Mouse (Mus musculus): Measurements from ENCODE around the gene Wnt7b. TPM values are rescaled to one million over a fixed set of nuclear protein-coding genes. Genes with fewer than 3 reads are reported as not detected.
A peak's percentile ranks its signal among the peaks of the same experiment; 100 is the strongest.

The Wnt7b gene
- polyA plus RNA-seq, 1 experiment from 2014 or later = 17.1 TPM

- H3K4me3 ChIP-seq = no peak overlapping the region
- H3K27ac ChIP-seq = no peak overlapping the region
- no peaks in the 10 kb centered on the region for H3K27me3 ChIP-seq (ENCODE audit: low read depth, poor library complexity, severe bottlenecking)
- no peaks in the 10 kb centered on the region for H3K36me3 ChIP-seq
- DNase-seq (ENCODE audit: low spot score) = no peak
- WGBS = 67% methylated on average over 1 of the region's 1 CpGs
- peaks cover 14% of the 10 kb centered on the region for H3K4me1 ChIP-seq
- H3K9me3 ChIP-seq (replicated peaks) = no peaks in the 10 kb centered on the region
Measured at GRCm38 (mm10) chr15:85506680-85507079, 75.6 kb downstream of the Wnt7b start.

- Histone ChIP-seq H3K36me3 (no peaks in the 10 kb centered on the region), H3K27ac (0 out of 2 replicates have a peak overlapping the region, but pooled peaks have one; percentile 0), H3K9me3 (replicated peaks) (no peaks in the 10 kb centered on the region), H3K4me1 (peaks cover 14% of the 10 kb centered on the region), H3K4me3 (no peak overlapping the region), H3K27me3 (ENCODE audit: low read depth, poor library complexity, severe bottlenecking) (0 out of 2 replicates have a peak, but pooled peaks cover under 1% of the 10 kb centered on the region)
- 56% methylated on average over 14 of the region's 14 CpGs for WGBS
- DNase-seq (ENCODE audit: low spot score) = no peak
Measured at GRCm38 (mm10) chr15:85505118-85505925, 77.0 kb downstream of the Wnt7b start.

- 89% methylated on average over 8 of the region's 8 CpGs for whole genome bisulfite sequencing
- Histone ChIP-seq H3K4me3 (no peak within 1 kb of the TSS), H3K27me3 (ENCODE audit: low read depth, poor library complexity, severe bottlenecking) (peaks cover 19% of the 10 kb centered on the region), H3K9me3 (replicated peaks) (no peaks in the 10 kb centered on the region), H3K4me1 (peaks cover 15% of the 10 kb centered on the region), H3K36me3 (no peaks in the 10 kb centered on the region), H3K27ac (no peak within 1 kb of the TSS)
- DNase-seq (ENCODE audit: low spot score) = no peak
Measured at GRCm38 (mm10) chr15:85503127-85503526, 79.1 kb downstream of the Wnt7b start, which contains the start of gene 7530416G11Rik. TSS of gene 7530416G11Rik (minus strand) at chr15:85503227.

GRCm38 (mm10) chr15:85500267-85500666, 82.0 kb downstream of the Wnt7b start:
- H3K27ac ChIP-seq = no peak overlapping the region
- no peaks in the 10 kb centered on the region for H3K9me3 ChIP-seq (replicated peaks)
- no peak for DNase-seq (ENCODE audit: low spot score)
- H3K4me3 ChIP-seq = no peak overlapping the region
- H3K27me3 ChIP-seq (ENCODE audit: low read depth, poor library complexity, severe bottlenecking) = peaks cover 47% of the 10 kb centered on the region
- no peaks in the 10 kb centered on the region for H3K36me3 ChIP-seq
- peaks cover 7% of the 10 kb centered on the region for H3K4me1 ChIP-seq
- WGBS = 88% methylated on average over 10 of the region's 10 CpGs

- DNase-seq (ENCODE audit: low spot score) = no peak
- H3K36me3 ChIP-seq = no peaks in the 10 kb centered on the region
- H3K9me3 ChIP-seq (replicated peaks) = no peaks in the 10 kb centered on the region
- H3K4me1 ChIP-seq = peaks cover 12% of the 10 kb centered on the region
- 67% methylated on average over 10 of the region's 10 CpGs for WGBS
- no peak overlapping the region for H3K4me3 ChIP-seq
- H3K27ac ChIP-seq = no peak overlapping the region
- H3K27me3 ChIP-seq (ENCODE audit: low read depth, poor library complexity, severe bottlenecking) = peaks cover 70% of the 10 kb centered on the region
Measured at GRCm38 (mm10) chr15:85497981-85498475, 84.2 kb downstream of the Wnt7b start.

- no peak overlapping the region for H3K4me3 ChIP-seq
- H3K27ac ChIP-seq = no peak overlapping the region
- no peak for DNase-seq (ENCODE audit: low spot score)
- WGBS = 87% methylated on average over 4 of the region's 4 CpGs
- no peaks in the 10 kb centered on the region for H3K9me3 ChIP-seq (replicated peaks)
- peaks cover 12% of the 10 kb centered on the region for H3K4me1 ChIP-seq
- H3K27me3 ChIP-seq (ENCODE audit: low read depth, poor library complexity, severe bottlenecking) = peaks cover 75% of the 10 kb centered on the region
- no peaks in the 10 kb centered on the region for H3K36me3 ChIP-seq
Measured at GRCm38 (mm10) chr15:85497548-85497947, 84.7 kb downstream of the Wnt7b start.

GRCm38 (mm10) chr15:85494163-85494621, 88.1 kb downstream of the Wnt7b start:
- no peak overlapping the region for H3K4me3 ChIP-seq
- peaks cover 79% of the 10 kb centered on the region for H3K27me3 ChIP-seq (ENCODE audit: low read depth, poor library complexity, severe bottlenecking)
- no peak for DNase-seq (ENCODE audit: low spot score)

GRCm38 (mm10) chr15:85489751-85490150, 92.5 kb downstream of the Wnt7b start:
- Histone ChIP-seq H3K27me3 (ENCODE audit: low read depth, poor library complexity, severe bottlenecking) (peaks cover 38% of the 10 kb centered on the region), H3K27ac (no peak overlapping the region), H3K4me1 (peaks cover 8% of the 10 kb centered on the region), H3K4me3 (no peak overlapping the region), H3K36me3 (no peaks in the 10 kb centered on the region), H3K9me3 (replicated peaks) (no peaks in the 10 kb centered on the region)
- WGBS = 86% methylated on average over 7 of the region's 7 CpGs
- no peak for DNase-seq (ENCODE audit: low spot score)

More at GRCm38 (mm10) chr15:85494163-85494621, 88.1 kb downstream of the Wnt7b start:
- Histone ChIP-seq H3K4me1 (peaks cover 12% of the 10 kb centered on the region), H3K9me3 (replicated peaks) (no peaks in the 10 kb centered on the region), H3K27ac (no peak overlapping the region), H3K36me3 (no peaks in the 10 kb centered on the region)
- WGBS = 11% methylated on average over 11 of the region's 11 CpGs

GRCm38 (mm10) chr15:85488900-85489299, 93.4 kb downstream of the Wnt7b start:
- no peaks in the 10 kb centered on the region for H3K36me3 ChIP-seq
- H3K4me3 ChIP-seq = no peak overlapping the region
- no peak for DNase-seq (ENCODE audit: low spot score)
- H3K27me3 ChIP-seq (ENCODE audit: low read depth, poor library complexity, severe bottlenecking) = peaks cover 30% of the 10 kb centered on the region
- no peaks in the 10 kb centered on the region for H3K9me3 ChIP-seq (replicated peaks)
- peaks cover under 1% of the 10 kb centered on the region; the same call in 1 of the 2 replicates for H3K4me1 ChIP-seq
- 84% methylated on average over 10 of the region's 10 CpGs for WGBS
- H3K27ac ChIP-seq = no peak overlapping the region

Other genes with a start within 250 kb of the Wnt7b start
- gene Atxn10, start 246.2 kb downstream of the Wnt7b start, polyA plus RNA-seq (2016; fragmentation: Nextera tagmentation; extraction: Ambion mirVana) = 284 and 311 TPM in 2 replicates
- not detected in 2 replicates for gene 7530416G11Rik, start 79.2 kb downstream of the Wnt7b start, polyA plus RNA-seq (2016; fragmentation: Nextera tagmentation; extraction: Ambion mirVana)
- gene Ppara, start 152.5 kb upstream of the Wnt7b start, polyA plus RNA-seq (2016; fragmentation: Nextera tagmentation; extraction: Ambion mirVana) = 0.16 and 0.45 TPM in 2 replicates
- 35.2 and 35.6 TPM in 2 replicates for gene Cdpf1, start 229.2 kb upstream of the Wnt7b start, polyA plus RNA-seq (2016; fragmentation: Nextera tagmentation; extraction: Ambion mirVana)
- 0.03 and 0.05 TPM in 2 replicates for gene Pkdrej, start 239.3 kb upstream of the Wnt7b start, polyA plus RNA-seq (2016; fragmentation: Nextera tagmentation; extraction: Ambion mirVana)
- 2.8 and 3.9 TPM in 2 replicates for gene Ttc38, start 249.8 kb upstream of the Wnt7b start, polyA plus RNA-seq (2016; fragmentation: Nextera tagmentation; extraction: Ambion mirVana)